Mouse (Mus musculus) heart, postnatal 36 days (tissue): ENCODE results near the gene Pitpnm2. TPM values are rescaled to one million over a fixed set of nuclear protein-coding genes. Genes with fewer than 3 reads are reported as not detected.

Experiments used
- DNase-seq, 2 experiments: peaks; one replicate each; pipeline ENCODE4 v3.0.0; 2021 to 2022
- intact Hi-C: fragments of 180-260 bp; cut with DNase I; formaldehyde crosslinking; loops from one replicate; pipeline ENCODE4 v1.15.1; 2025
- total RNA-seq, 2 experiments: library from RNA; stranded (reverse); gene quantifications; 2 replicates each; pipeline ENCODE4 v1.2.3; 2021

Gene Pitpnm2
- total RNA-seq, 2 experiments from 2014 or later: 43.9 to 45.5 TPM

DNA sequence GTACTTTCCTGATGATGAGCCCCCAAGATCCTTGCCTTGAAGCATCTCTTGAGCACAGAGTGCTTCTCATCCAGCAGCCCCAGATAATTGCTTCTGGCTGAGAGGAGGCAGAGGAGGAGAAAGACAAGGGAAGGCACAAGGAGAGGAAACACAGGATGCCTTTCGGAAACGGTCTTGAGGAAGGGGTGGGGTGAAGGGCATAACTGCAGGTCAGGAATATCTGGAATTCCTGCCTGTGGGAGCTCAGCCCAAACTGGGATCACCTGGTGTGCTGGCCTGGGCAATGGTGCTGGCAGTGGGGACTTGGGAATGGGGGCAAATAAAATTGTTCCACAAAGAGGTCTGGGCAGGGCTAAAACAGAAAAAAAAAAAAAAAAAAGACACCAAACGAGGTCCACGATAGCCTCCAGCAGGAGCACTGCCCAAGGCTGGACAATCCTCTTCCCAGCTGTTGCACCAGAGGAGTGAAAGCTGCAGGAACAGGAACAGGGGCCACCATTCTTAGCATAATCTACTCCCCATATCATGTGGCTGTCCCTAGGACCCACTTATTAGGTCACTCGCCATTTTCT lies 43.7 kb downstream of the Pitpnm2 start:
- DNase-seq: no peak
- intact Hi-C loops: loop anchor here (1.0 to 5.0 kb wide), 3 partner anchors 20 to 41 kb away; partner anchors contain the start of gene Pitpnm2

DNA sequence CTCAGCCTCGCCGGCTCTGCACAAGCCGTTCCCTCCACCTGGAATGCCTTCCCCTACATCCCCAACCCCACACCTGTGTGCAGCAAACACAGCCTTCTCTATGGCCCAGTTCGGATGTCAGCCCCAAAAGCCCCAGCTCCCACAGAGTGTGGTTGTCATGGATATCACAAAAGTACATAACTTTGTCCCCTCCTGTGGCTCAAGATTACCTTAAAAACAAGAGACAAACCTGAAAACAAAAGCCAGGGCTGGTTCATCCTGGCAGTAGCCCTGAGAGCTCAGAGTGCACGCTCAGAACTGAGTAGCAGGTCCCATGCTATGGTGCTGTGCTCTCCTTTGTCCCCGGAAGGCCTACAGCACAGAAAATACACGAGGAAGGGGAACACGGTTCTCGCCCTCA lies 44.3 kb downstream of the Pitpnm2 start:
- intact Hi-C loops: loop anchor here (2.0 to 5.0 kb wide), 2 partner anchors 32 to 42 kb away; partner anchors contain the start of gene Pitpnm2
- no peak for DNase-seq

DNA sequence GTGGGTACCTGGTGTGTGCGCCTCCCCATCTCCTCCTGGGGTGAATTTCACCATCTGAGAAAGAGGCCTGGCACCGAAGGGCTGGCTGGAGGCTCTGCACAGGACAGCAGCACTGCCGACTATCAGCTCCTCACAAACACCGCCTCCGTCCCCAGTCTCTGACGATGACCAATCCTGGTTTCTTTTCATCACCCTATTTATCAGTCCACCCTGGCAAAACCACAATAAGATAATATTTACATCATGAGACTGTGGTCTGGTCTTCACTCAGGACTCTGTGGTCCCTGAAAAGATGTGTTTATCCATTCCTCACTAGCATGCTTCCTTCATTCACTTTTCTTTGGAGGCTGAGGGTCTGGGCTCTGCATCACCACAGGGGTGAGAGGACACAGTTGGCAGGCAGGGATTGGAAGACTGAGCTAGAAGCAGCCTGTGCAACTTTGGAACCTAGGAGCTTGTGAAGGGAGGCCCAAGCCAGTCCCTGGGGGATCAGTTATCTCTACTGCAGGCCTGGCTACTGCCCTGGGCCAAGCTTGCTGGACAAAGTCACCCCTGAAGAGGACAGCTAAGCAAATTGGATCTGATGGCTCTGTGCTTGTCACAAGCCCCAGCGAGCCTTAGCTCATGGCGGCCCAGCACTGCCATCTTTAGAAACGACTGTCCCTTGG lies 45.3 kb downstream of the Pitpnm2 start:
- DNase-seq: peak in 1 of 2 experiments; percentile 66
- intact Hi-C loops: loop anchor here (2.0 kb wide), 1 partner anchor 31 kb away; no protein-coding TSS in a partner anchor

DNA sequence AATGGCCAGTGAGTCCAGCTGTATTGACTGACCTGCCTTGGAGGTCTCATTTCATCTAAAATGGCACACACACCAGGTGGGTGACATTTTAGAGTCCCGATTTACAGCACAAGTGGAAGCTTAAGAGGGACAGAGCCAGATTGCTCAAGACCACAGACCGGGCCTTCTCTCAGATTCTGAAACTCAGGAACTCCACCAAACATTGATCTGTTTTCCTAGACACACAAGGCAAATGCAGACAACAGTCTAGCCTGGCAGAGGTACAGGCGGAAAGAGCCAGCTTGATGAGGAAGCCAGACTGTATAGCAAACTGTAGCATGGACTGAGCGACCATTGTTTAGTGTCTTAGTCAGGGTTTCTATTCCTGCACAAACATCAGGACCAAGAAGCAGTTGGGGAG lies 46.3 kb downstream of the Pitpnm2 start:
- no peak for DNase-seq
- intact Hi-C loops: no loop called here

DNA sequence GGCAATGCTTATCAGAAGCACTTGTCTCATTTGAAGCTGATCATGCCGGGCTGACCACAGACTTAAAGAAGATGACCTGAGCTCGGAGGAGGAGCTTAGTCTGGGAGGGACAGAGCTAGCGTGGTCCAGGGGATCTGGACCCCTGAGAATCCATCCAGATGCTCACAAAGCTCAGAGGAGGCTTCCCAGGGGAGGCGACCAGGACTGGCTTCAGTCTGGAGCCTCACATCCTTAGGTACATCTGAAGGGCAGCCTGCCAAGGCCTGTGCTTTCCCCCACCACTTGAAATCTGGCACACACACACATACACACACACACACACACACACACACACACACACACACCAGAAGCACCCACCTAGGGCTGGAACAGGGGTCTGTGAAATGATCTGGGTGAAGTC lies 47.5 kb downstream of the Pitpnm2 start:
- peak in 1 of 2 experiments; percentile 28 for DNase-seq
- intact Hi-C loops: no loop called here

DNA sequence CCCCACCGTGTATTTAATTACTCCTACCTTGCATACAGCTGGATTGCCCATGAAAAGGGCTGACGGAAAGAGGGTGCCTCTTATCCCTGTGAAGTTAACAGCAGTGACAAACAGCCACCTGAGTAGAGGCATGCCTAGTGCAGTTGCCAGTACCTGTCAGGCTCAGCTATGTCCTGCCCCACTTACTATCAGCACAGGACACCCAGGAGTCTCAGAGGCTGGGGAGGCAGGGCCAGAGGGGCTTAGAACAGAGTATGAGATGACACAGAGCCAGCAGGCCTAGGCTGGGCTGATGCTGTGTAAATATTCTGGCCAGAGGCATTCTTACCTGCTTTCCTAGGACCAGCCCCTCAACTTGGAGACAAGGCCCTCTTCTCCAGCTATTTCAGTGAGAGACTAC lies 48.0 kb downstream of the Pitpnm2 start:
- peak in 1 of 2 experiments; percentile 13 for DNase-seq
- intact Hi-C loops: no loop called here

DNA sequence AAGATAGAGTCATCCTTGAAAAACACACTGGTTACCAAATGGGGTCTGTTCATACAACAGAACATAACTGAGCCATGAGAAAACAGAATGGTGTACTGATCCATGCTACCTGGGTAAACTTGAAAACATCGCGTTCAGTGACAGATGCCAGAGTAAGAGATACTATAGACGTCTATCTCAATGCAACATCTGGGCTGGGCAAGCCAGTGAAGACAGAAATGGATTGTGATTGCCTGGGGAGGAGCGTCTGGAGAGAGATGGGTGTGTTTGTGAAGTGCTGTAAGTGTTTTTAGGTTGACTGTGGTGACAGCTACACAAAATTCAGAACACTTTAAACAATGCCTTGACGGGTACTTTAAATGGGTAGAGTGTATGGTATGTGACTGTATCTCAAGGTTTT lies 48.7 kb downstream of the Pitpnm2 start:
- DNase-seq: no peak
- intact Hi-C loops: no loop called here

DNA sequence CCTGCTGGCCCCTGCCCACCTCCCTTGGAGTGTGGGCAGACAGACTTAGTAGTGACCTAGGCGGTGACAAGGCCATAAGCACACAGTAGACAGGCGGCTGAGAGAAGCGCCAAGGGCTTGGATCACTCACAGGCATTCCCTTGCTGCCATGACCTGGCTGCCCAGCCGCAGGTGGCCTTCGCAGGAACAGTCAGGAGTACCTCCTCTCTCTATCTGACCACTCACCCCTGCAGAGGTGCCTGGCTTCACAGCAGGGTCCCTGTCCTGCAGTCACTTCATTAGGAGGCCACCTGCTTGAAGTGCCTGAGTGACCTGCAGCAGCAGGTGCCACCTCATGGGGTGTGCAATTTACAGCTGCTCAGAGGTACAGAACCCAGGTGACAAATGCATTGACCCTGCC lies 50.4 kb downstream of the Pitpnm2 start:
- DNase-seq: no peak
- intact Hi-C loops: no loop called here

DNA sequence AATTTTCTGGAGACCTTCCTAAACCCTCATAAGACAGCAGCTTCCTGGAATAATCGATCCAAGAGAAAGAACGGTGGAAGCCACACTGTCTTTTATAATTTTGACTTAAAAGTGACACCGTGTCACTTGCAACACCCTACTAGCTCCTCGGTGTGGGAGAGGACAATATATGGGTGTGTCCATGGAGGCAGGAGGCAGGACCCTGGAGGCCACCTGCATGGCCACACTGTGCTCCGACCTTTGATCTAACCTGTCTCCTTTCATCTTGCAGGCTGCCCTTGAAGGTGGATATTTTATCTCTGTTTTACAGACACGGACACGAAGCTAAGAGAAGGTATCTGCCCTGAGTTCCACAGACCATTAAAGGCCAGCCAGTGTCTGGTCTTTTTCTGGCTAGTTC lies 51.1 kb downstream of the Pitpnm2 start:
- intact Hi-C loops: no loop called here
- DNase-seq: no peak

DNA sequence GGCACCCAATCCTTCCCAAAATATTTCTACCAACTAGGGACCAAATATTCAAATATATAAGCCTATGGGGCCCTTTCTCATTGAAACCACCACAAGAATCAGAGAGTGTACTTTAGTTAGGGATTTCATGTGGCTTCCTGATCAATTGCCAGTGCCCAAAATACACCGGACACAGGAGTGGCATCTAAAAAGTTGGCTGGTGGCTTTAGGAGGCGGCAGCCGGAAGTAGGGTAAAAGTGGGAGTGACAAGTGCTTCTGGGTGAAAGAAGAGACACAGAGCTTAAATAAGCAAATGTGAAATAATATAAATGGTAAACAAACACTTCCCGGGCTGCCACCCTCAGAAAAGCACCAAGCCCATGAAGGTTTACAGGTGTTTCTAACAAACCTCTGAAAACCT lies 53.5 kb downstream of the Pitpnm2 start:
- intact Hi-C loops: no loop called here
- DNase-seq: no peak

DNA sequence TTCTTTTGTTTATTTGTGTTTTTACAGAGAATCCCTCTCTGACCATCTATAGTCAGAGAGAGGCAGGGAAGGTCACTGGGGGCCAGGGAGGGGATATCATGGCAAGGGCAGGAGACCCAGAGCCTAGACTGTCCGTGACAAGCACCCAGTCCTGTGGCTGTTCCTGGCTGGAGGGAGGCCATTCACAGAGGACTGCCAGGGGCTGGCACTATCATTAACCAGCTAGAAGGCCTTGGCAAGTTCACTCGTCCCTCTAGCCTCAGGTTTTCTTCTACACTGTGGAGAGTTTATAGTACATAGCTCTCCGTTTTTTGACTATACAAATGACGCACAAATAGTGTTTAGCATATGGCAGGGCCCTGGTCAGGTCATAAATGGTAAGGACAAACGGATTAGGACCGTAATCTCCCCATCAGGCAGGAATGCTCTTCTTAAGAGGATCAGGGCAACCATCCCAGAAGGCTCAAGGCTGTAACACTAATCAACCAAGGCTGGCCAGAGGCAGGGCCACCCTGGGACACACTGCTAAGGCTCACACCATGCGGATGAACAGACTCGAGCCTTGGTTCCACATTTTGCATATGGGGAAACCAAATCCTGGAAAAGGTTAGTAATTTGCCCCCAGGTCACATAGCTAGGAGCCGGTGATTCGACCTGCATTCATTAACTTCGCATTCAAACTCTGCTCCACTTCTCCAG lies 55.0 kb downstream of the Pitpnm2 start:
- DNase-seq: peak in 1 of 2 experiments; percentile 56
- intact Hi-C loops: no loop called here

DNA sequence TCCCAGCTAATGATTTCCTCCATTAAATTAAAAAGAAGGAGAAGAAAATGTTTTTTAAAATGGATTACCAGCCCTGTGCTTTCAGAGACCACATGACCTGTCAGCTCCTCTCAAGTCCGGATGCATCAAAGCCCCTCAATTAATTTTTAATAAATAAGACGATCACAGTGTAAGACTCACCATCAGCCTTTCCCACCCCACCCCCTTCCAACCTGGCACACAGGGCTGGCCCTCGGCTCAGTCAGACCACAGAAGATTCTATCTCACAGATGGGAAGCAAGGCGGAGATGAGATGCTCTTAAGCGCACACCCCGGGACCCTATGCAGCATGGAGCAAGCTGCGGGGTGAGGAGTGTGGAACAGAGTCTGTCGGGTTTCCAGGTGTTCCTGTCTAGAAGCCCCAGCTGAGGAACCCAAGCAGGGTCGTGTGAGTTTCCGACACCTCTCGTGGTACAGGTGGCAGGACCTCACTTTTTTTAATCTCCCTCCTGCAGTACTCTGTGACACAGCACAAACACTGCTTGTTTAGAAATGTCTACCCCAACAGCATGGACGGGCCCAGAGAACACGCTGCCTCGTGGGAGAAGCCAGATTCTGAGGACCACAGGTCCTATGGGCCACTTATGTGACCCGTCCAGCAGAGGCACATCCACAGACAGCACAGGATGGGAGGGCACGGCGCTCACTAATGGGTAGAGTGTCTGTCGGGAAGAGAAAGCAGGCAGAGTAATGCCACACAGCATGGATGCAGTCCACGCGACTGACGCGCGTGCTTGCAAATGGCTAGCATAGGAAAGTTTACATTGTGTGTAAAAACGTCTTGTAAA lies 56.1 kb downstream of the Pitpnm2 start:
- no peak for DNase-seq
- intact Hi-C loops: no loop called here

DNA sequence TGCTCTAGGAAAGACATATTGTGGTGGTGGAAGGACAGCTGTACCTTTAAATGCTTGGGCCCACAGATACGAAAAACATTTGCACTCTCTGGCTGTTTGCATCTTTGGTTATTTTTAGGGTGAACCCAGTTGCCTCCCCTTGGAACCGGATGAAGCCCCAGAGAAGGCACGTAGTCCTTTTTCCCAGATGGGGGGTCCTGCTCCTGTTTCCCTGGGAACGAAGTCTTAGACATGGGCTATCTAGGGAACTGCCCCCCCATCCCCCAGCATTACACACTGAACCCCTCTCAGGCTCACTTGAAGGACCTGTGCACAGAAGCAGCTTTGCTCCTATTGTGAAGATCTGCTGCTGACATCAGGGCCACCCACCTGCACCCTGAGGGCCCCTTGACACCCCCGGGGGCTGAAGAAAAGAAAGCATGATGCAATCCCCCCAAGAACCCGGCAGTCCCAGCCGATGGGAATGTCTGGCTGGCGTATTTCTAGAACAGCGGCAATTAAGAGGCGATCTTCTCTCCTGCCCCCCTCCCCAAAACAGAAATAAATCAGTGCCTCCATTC lies 56.8 kb downstream of the Pitpnm2 start:
- DNase-seq: no peak
- intact Hi-C loops: no loop called here

DNA sequence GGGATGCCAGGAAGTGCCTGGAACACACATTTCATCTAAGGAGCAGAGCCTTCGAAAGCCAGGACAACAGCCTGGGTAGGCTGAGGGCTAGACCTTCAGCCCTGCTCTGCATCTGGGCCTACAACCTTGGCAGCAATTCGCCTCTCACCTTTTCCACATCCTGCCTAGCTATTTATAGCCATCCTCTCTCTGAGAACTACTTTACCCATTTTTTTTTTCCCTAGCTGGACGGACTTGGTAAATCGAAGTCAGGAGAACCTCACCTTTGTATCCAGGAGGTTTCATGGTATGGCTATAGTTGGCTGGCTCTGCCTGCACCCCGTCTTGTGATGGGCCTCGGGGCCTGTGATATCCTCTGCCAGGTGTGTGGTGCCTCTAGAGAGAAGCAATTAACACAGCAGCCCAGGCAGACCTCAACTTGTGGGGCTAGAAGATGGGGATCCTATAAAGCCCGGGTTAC lies 57.3 kb downstream of the Pitpnm2 start:
- no peak for DNase-seq
- intact Hi-C loops: no loop called here

DNA sequence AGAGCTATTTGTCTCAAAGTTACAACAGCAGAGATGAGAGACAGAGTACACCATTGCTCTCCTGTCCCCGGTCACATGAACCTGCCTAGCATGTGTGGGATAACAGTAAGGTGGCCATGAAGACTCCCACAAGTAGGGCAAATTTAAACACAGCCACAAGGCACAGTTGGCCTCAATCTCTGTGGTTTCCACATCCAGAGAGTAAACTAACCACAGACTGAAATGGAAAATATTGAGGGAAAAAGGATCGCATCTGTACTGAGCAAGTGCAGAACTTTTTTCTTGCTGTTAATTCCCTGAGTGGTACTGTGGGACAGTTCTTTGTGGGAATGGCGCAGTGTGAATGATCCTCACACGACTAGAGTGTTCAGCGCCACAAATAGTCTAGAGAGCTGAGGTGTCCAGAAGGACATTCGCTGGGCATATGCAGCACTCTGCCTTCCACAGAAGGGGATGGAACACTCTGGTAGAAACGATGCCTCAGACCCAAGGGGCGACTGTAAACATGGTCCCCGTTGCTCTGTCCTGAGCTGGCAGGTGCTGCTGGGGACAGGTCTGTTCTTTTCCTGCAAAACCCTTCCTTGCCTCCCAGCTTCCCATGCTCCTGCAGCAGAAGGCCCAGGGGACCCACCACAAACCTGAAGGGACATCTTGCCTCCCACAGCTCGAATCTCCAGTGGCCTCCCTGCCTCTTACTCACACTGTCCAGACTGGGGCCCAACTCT lies 59.3 kb downstream of the Pitpnm2 start:
- intact Hi-C loops: no loop called here
- no peak for DNase-seq

DNA sequence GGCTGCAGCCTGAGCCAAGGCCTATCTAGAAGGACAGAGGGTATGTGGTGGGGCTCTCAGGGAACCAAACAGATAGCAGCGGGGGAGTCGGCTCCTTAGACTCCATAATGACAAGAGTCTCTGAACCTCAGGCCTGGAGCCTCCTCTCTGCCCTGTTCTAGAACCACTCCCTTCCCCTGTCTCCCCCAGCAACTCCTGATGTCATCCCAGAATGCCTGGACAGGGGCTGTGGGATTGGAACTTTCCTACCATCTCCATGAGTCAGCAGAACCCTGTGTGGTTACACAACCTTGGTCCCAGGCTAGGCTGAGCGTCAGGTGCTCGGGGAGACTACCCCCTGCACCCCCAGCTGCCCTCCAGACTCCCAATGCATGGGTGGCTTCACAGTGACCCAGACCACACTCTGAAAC lies 60.0 kb downstream of the Pitpnm2 start:
- intact Hi-C loops: no loop called here
- DNase-seq: no peak

DNA sequence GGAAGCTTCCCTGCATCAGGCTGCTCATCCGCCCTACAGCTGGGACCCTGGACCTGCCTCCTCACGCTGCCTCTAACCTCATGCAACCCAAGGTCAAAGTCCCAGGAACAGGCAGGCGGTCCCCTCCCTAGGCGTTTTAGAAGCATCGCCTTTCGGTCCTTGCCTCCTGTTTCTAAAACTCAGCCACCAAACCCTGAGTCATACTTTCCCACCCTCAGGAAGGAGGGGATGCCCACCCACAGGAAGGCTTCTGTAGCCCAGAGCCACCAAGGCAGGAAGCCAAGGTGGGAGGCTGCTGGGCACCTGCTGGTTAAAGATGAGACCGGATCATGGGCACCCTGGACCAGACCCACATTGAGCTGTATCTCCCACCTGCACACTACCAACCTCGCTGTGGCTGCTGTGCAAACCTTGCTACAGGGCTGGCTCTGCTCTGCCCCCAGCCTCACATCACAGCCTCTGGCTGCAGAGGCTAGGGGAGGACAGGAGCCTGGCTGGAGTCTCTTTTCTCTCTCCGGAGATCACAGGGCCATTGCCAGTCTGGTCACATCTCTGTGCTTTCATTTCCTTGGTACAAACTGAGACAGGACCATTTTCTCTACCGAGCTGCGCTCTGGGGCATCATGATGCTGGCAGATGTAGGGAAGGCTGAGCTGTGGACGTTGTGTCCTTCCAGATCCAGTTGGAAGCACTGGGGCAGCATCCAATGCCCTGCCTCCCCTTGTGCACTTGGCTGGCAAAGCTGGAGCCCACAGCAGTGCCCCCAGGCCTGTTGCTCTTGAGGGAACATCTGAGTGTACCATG lies 61.9 kb downstream of the Pitpnm2 start:
- intact Hi-C loops: no loop called here
- no peak for DNase-seq

DNA sequence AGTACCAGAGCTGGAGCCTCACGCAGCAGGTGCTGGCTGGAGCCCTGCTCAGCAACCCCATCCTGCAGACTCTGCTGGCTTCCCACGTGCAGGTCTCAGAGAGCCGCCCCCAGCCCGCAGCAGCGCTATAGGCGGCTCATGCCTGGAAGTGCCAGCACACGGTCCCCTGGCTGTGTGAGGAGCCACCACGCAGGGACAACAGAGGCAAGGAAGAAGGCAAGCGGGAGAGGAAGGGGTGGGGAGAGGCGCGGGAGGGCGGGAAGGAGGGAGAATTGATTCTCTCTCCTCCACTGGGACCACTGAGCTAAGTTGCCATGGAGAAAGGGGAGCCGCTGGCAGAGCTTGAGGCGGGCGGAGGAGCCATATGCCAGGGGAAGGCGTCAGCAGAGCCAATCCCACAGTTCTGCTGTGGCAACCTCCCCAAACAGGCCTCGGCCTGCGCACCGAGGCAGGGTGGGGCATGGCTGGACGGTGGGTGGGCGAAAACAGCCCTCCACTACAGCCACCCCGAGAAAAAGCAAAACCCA lies 62.5 kb downstream of the Pitpnm2 start:
- intact Hi-C loops: loop anchor here (1.0 kb wide), 1 partner anchor 19 kb away; no protein-coding TSS in a partner anchor
- DNase-seq: peak in 1 of 2 experiments; percentile 54

DNA sequence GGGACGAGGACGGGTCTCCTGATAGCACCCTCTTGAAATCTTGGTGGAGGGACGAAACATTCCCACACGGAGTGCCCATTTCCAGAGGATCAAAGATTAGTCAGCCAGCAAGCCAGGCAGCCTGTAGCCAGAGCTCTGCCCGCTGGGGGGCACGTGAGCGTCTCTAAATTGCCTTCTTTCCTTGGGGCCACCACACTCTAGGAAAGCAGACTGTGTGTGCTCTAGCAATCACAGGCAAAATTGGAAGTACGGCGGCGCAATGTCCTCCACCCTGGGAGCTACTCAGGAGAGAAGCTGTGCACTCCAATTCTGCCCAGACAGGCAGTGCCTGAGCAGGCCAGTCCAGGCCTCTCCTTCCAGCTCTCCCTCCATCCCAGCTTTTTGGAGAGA lies 63.1 kb downstream of the Pitpnm2 start:
- intact Hi-C loops: loop anchor here (1.0 kb wide), 1 partner anchor 20 kb away; no protein-coding TSS in a partner anchor
- no peak for DNase-seq
